ENCODE assay signal across 9 mouse cellular contexts in the genomic region with DNA sequence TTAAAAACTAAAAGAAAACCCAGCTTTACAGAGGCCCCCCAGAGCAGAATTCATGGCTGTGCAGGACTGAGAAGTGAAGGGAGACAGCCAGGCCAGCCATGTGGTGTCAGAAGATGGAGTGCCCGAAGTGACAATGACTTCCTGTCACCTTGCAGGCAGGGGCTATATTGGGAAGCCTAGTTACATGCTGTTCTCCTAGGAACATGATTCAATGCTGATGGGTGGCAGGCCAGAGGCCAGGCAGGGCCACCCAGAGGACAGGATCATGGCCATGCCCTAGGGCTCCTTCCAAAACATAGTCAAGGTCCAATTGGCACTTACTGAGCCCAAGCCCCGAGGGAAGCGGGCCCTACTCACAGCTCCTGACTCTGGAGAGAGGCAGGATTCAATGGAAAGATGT.
A peak's percentile ranks its signal among the peaks of the same experiment; 100 is the strongest.
DNase-seq lines count a peak whose midpoint lies in the region.
"Had no signal": no experiment of that assay in that cellular context is flagged by ENCODE, and none has a peak within 500 bp of the region (broad histone marks: within the 10 kb centered on the region; RNA-seq: fewer than 3 reads in every experiment).

No protein-coding gene starts in this region.

- peak; percentile 72 for DNase-seq in kidney, adult 9 months
- no peak for DNase-seq in kidney, postnatal 4 days
- DNase-seq in adrenal gland, postnatal 25 days = peak; percentile 37
- DNase-seq in heart, adult 18-20 months = peak; percentile 75 to 88
- peak; percentile 63 for DNase-seq in heart, postnatal 4 days
- no peak for DNase-seq in urinary bladder, postnatal 25 days (ENCODE audit: low spot score)
- DNase-seq in left cerebral cortex, adult 9 months (ENCODE audit: low spot score in 2 of 2) = no peak
- DNase-seq: liver; spleen, adult 18-20 months had no signal

Comparison
In these comparisons a context has a peak if more than half of its experiments do, and no peak if none do; other contexts are left out.
1. DNase-seq: peak in kidney, adult 9 months (single experiment), adrenal gland, postnatal 25 days (single experiment), heart, adult 18-20 months (2 of 2) and heart, postnatal 4 days (single experiment); none in kidney, postnatal 4 days (0 of 2), urinary bladder, postnatal 25 days (single experiment) and left cerebral cortex, adult 9 months (0 of 2).